Mouse (Mus musculus) lung, postnatal 0 days (tissue): Measurements from ENCODE around the gene Kdelr1. TPM values are rescaled to one million over a fixed set of nuclear protein-coding genes. Genes with fewer than 3 reads are reported as not detected.
A peak's percentile ranks its signal among the peaks of the same experiment; 100 is the strongest.

Experiments used
- ATAC-seq: fragments of 200-750 bp; cut with Nextera tagmentation; 2 replicates; pipeline ENCODE4 v1.8.0; 2017; ENCODE audit warnings: moderate library complexity
- DNase-seq: peaks from one replicate; pipeline ENCODE4 v3.0.0-alpha.2; 2016; ENCODE audit warnings: low spot score
- H3K27ac ChIP-seq: fragments of 300-500 bp; sonication (generic); 2 replicates; pipeline ENCODE4 v1.5.1; 2014; ENCODE audit warnings: antibody characterized with exemption, mild to moderate bottlenecking, low read length, mixed read lengths
- H3K27me3 ChIP-seq: fragments of 300-500 bp; sonication (generic); replicated peaks from 2 replicates; pipeline ENCODE4 v1.6.1; 2014; ENCODE audit warnings: low read length, mixed read lengths; ENCODE audit not compliant: insufficient read depth
- H3K36me3 ChIP-seq: fragments of 300-500 bp; sonication (generic); 2 replicates; pipeline ENCODE4 v1.6.1; 2014; ENCODE audit warnings: low read length, mixed read lengths; ENCODE audit not compliant: insufficient read depth
- H3K4me1 ChIP-seq: fragments of 300-500 bp; sonication (generic); 2 replicates; pipeline ENCODE4 v1.6.1; 2014; ENCODE audit warnings: antibody characterized with exemption, low read depth, low read length, mixed read lengths; ENCODE audit not compliant: insufficient read depth
- H3K4me2 ChIP-seq: fragments of 300-500 bp; sonication (generic); replicated peaks from 2 replicates; pipeline ENCODE4 v1.6.1; 2014; ENCODE audit warnings: low read depth, mild to moderate bottlenecking, low read length, moderate library complexity, mixed read lengths
- H3K4me3 ChIP-seq: fragments of 300-500 bp; sonication (generic); 2 replicates; pipeline ENCODE4 v1.5.1; 2014; ENCODE audit warnings: low read depth, low read length
- H3K9ac ChIP-seq: fragments of 300-500 bp; sonication (generic); replicated peaks from 2 replicates; pipeline ENCODE4 v1.6.1; 2014; ENCODE audit warnings: low read depth, mild to moderate bottlenecking
- H3K9me3 ChIP-seq: fragments of 300-500 bp; sonication (generic); 2 replicates; pipeline ENCODE4 v1.6.1; 2016; ENCODE audit warnings: low read length, mixed read lengths
- CTCF ChIP-seq: IDR thresholded peaks from 2 replicates; pipeline ENCODE4 v1.5.1; 2016; ENCODE audit warnings: antibody characterized with exemption, mild to moderate bottlenecking
- EP300 ChIP-seq: IDR thresholded peaks from 2 replicates; pipeline ENCODE4 v1.6.1; 2016; ENCODE audit warnings: antibody characterized with exemption, mild to moderate bottlenecking, control low read depth
- WGBS: fragments of 180-500 bp; shearing (Covaris S2); extraction: QIAGEN DNeasy Blood & Tissue Kit; methylation state at CpG from one replicate; pipeline ENCODE4 v1.1.7; 2014; 5-methylcytosine and 5-hydroxymethylcytosine counted together
- polyA plus RNA-seq: library from polyadenylated mRNA; unstranded; fragments of >200 nt; fragmentation: Nextera tagmentation; extraction: Ambion mirVana; gene quantifications from 2 replicates; pipeline ENCODE4 v1.2.1, GENCODE M21; 2015

The Kdelr1 gene
- 56.2 and 57.3 TPM in 2 replicates for polyA plus RNA-seq

- peak; percentile 80 for ATAC-seq
- peaks cover 24% of the 10 kb centered on the region; the same call in 1 of the 2 replicates for H3K27me3 ChIP-seq
- TF ChIP-seq EP300 (no peak), CTCF (peak; percentile 96)
- no peaks in the 10 kb centered on the region for H3K9me3 ChIP-seq
- H3K36me3 ChIP-seq, result peaks cover 20% of the 10 kb centered on the region
- under 1% methylated on average over 18 of the region's 18 CpGs for WGBS
- peaks cover 13% of the 10 kb centered on the region for H3K4me1 ChIP-seq
- peak within 1 kb of the TSS; percentile 97 for H3K9ac ChIP-seq
- H3K4me2 ChIP-seq, result peak within 1 kb of the TSS; percentile 82
- peak within 1 kb of the TSS; percentile 95 for H3K27ac ChIP-seq
- DNase-seq, result peak; percentile 96
- peak within 1 kb of the TSS; percentile 91 for H3K4me3 ChIP-seq
Observed at GRCm38 (mm10) chr7:45872624-45873023, at the start of gene Kdelr1. Gene Kdelr1, plus strand, starts transcription at chr7:45872772.

- H3K4me2 ChIP-seq, result no peak within 1 kb of the TSS
- 69% methylated on average over 7 of the region's 7 CpGs for WGBS
- DNase-seq (no peak), ATAC-seq (no peak)
- no peak within 1 kb of the TSS for H3K27ac ChIP-seq
- H3K4me3 ChIP-seq, result no peak within 1 kb of the TSS
- peaks cover 14% of the 10 kb centered on the region for H3K36me3 ChIP-seq
- no peaks in the 10 kb centered on the region for H3K9me3 ChIP-seq
- no peak for TF ChIP-seq CTCF
- no peak for TF ChIP-seq EP300
- H3K9ac ChIP-seq, result no peak within 1 kb of the TSS
- H3K27me3 ChIP-seq, result no peaks in the 10 kb centered on the region
- no peaks in the 10 kb centered on the region for H3K4me1 ChIP-seq
Observed at GRCm38 (mm10) chr7:45824598-45824997, 48.0 kb upstream of the Kdelr1 start, which contains the start of gene Kcnj14. Gene Kcnj14, minus strand, starts transcription at chr7:45824782.

GRCm38 (mm10) chr7:45826631-45827030 is 45.9 kb upstream of the Kdelr1 start:
- Histone ChIP-seq H3K36me3 (peaks cover 14% of the 10 kb centered on the region), H3K27me3 (peaks cover under 1% of the 10 kb centered on the region; the same call in 1 of the 2 replicates), H3K4me2 (no peak overlapping the region), H3K9ac (no peak overlapping the region), H3K9me3 (no peaks in the 10 kb centered on the region), H3K27ac (no peak overlapping the region), H3K4me1 (no peaks in the 10 kb centered on the region; the same call in 1 of the 2 replicates), H3K4me3 (no peak overlapping the region)
- TF ChIP-seq CTCF (no peak), EP300 (no peak)
- ATAC-seq (no peak), DNase-seq (no peak)
- WGBS, result 93% methylated on average over 7 of the region's 7 CpGs

GRCm38 (mm10) chr7:45830427-45831127 is 42.0 kb upstream of the Kdelr1 start, which contains the start of gene Grwd1:
Gene Grwd1, minus strand, starts transcription at chr7:45830944.
- Histone ChIP-seq H3K9ac (peak within 1 kb of the TSS; percentile 32), H3K4me1 (no peaks in the 10 kb centered on the region; the same call in 1 of the 2 replicates), H3K4me2 (peak within 1 kb of the TSS; percentile 90), H3K9me3 (no peaks in the 10 kb centered on the region), H3K4me3 (peak within 1 kb of the TSS; percentile 74), H3K27me3 (peaks cover 28% of the 10 kb centered on the region), H3K27ac (no peak within 1 kb of the TSS), H3K36me3 (peaks cover 8% of the 10 kb centered on the region; the same call in 1 of the 2 replicates)
- DNase-seq, result peak; percentile 95
- under 1% methylated on average over 35 of the region's 35 CpGs for WGBS
- peak; percentile 89 for ATAC-seq
- TF ChIP-seq EP300 (no peak), CTCF (no peak)

GRCm38 (mm10) chr7:45831128-45831525 is 41.4 kb upstream of the Kdelr1 start:
- H3K36me3 ChIP-seq, result peaks cover 8% of the 10 kb centered on the region; the same call in 1 of the 2 replicates
- H3K27ac ChIP-seq, result no peak overlapping the region
- ATAC-seq (no peak), DNase-seq (no peak)
- H3K4me1 ChIP-seq, result no peaks in the 10 kb centered on the region; the same call in 1 of the 2 replicates
- H3K9me3 ChIP-seq, result no peaks in the 10 kb centered on the region
- peak overlapping the region; percentile 90 for H3K4me2 ChIP-seq
- peak overlapping the region; percentile 74 for H3K4me3 ChIP-seq
- peaks cover 28% of the 10 kb centered on the region for H3K27me3 ChIP-seq
- H3K9ac ChIP-seq, result no peak overlapping the region
- TF ChIP-seq CTCF (no peak), EP300 (no peak)
- WGBS, result 22% methylated on average over 5 of the region's 5 CpGs

- Histone ChIP-seq H3K27ac (no peak overlapping the region), H3K36me3 (no peaks in the 10 kb centered on the region), H3K4me2 (peak overlapping the region; percentile 59), H3K27me3 (peaks cover 28% of the 10 kb centered on the region), H3K9ac (no peak overlapping the region), H3K4me3 (peak overlapping the region; percentile 39), H3K9me3 (no peaks in the 10 kb centered on the region), H3K4me1 (no peaks in the 10 kb centered on the region; the same call in 1 of the 2 replicates)
- TF ChIP-seq EP300 (no peak), CTCF (no peak)
- 10% methylated on average over 30 of the region's 30 CpGs for whole genome bisulfite sequencing
- DNase-seq (no peak), ATAC-seq (no peak)
Observed at GRCm38 (mm10) chr7:45832428-45832827, 40.1 kb upstream of the Kdelr1 start.
